Mouse (Mus musculus) kidney, postnatal 0 days (tissue): ENCODE data around the gene Adcy5. TPM values are rescaled to one million over a fixed set of nuclear protein-coding genes. Genes with fewer than 3 reads are reported as not detected.

Experiments
- ATAC-seq: fragments of 200-750 bp; cut with Nextera tagmentation; replicated peaks from 2 replicates; pipeline ENCODE4 v1.8.0; 2017; ENCODE audit warnings: low read depth, moderate number of reproducible peaks, moderate TSS enrichment, moderate library complexity; ENCODE audit not compliant: low FRiP score
- DNase-seq: peaks from one replicate; pipeline ENCODE4 v3.0.0-alpha.2; 2016; ENCODE audit warnings: low spot score
- H3K27ac ChIP-seq: fragments of 300-500 bp; sonication (generic); 2 replicates; pipeline ENCODE4 v1.5.1; 2014; ENCODE audit warnings: mild to moderate bottlenecking
- H3K27me3 ChIP-seq: fragments of 300-500 bp; sonication (generic); 2 replicates; pipeline ENCODE4 v1.6.1; 2014; ENCODE audit warnings: low read length, mixed read lengths; ENCODE audit not compliant: insufficient read depth
- H3K36me3 ChIP-seq: fragments of 300-500 bp; sonication (generic); 2 replicates; pipeline ENCODE4 v1.6.1; 2014; ENCODE audit warnings: low read length, mixed read lengths; ENCODE audit not compliant: insufficient read depth
- H3K4me1 ChIP-seq: fragments of 300-500 bp; sonication (generic); replicated peaks from 2 replicates; pipeline ENCODE4 v1.6.1; 2014; ENCODE audit warnings: antibody characterized with exemption, low read length, mixed read lengths; ENCODE audit not compliant: insufficient read depth
- H3K4me2 ChIP-seq: fragments of 300-500 bp; sonication (generic); 2 replicates; pipeline ENCODE4 v1.6.1; 2014; ENCODE audit warnings: mild to moderate bottlenecking, low read length, moderate library complexity, mixed read lengths
- H3K4me3 ChIP-seq: fragments of 300-500 bp; sonication (generic); replicated peaks from 2 replicates; pipeline ENCODE4 v1.5.1; 2014; ENCODE audit warnings: low read depth, low read length
- H3K9ac ChIP-seq: fragments of 300-500 bp; sonication (generic); 2 replicates; pipeline ENCODE4 v1.6.1; 2014; ENCODE audit warnings: low read depth, low read length
- H3K9me3 ChIP-seq: fragments of 300-500 bp; sonication (generic); replicated peaks from 2 replicates; pipeline ENCODE4 v1.6.1; 2016; ENCODE audit warnings: low read length, inconsistent platforms, mixed read lengths
- CTCF ChIP-seq: IDR thresholded peaks from 2 replicates; pipeline ENCODE4 v1.5.1; 2016; ENCODE audit warnings: antibody characterized with exemption, low read depth, mild to moderate bottlenecking, moderate library complexity
- WGBS: fragments of 180-500 bp; shearing (Covaris S2); extraction: QIAGEN DNeasy Blood & Tissue Kit; methylation state at CpG from one replicate; pipeline ENCODE4 v1.1.7; 2014; 5-methylcytosine and 5-hydroxymethylcytosine counted together
- polyA plus RNA-seq: library from polyadenylated mRNA; unstranded; fragments of >200 nt; fragmentation: Nextera tagmentation; extraction: Ambion mirVana; gene quantifications from 2 replicates; pipeline ENCODE4 v1.2.1, GENCODE M21; 2015

Adcy5 gene
- polyA plus RNA-seq, 1 experiment from 2014 or later, result 0.63 TPM

DNA sequence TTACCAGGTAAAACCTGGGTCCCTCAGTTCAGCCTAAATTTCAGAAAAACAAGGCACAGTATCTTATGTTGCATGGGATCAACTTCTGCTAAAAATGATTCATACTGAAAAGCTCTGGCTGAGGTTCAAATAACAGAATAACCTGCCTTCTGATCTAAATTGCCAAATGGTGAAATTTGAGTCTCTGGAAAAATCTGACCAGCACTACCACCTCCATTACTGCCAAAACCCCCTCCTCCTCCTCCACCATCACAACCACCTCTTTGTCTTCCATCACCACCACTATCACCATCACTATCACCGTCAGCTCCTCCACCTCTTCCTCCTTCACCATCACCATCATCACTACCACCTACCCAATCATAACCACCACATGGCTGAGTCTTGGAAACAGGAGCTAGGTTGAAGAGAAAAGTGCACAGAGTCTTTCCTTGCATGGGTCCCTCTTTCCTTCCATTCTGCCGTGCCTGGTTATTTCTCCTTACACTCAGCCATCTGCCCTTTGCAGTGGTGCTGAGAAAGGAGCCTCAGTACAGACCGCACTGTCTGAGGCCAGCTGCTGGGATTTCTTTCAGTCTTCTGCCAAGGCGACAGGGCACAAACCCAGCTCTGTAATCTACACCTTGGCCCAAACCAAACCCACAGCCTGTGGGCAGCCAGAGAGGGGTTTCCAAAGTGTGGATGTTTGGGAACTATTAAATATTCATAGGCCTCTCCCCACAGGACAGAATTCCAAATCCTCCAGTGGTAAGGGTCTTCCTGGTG is 85.5 kb downstream of the Adcy5 start:
- Histone ChIP-seq H3K4me2 (no peak overlapping the region), H3K9ac (no peak overlapping the region), H3K4me1 (no peaks in the 10 kb centered on the region), H3K36me3 (no peaks in the 10 kb centered on the region), H3K27me3 (no peaks in the 10 kb centered on the region), H3K27ac (no peak overlapping the region), H3K9me3 (no peaks in the 10 kb centered on the region), H3K4me3 (no peak overlapping the region)
- no peak for ATAC-seq
- no peak for DNase-seq
- 80% methylated on average over 4 of the region's 4 CpGs for WGBS
- no peak for TF ChIP-seq CTCF

DNA sequence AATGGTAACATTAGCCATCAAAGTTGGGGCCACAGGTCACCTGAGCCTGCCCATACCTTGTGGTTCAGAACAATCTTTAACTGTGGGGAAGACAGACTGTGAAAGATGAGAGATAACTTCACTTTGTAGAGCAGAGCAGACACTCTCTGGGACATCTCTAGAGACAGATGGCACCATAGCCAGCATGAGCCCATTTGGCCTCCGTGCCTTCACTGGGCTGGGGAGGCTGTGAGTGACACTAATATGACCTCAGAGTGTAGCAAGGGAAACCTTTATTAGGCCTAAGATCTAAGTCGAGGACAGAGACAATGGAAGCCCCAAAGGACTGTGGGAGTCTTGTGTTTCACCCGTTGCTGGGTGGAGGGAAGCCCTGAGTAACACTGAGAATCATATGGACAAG is 92.7 kb downstream of the Adcy5 start:
- Histone ChIP-seq H3K9ac (no peak overlapping the region), H3K36me3 (no peaks in the 10 kb centered on the region), H3K4me1 (no peaks in the 10 kb centered on the region), H3K4me2 (no peak overlapping the region), H3K4me3 (no peak overlapping the region), H3K27ac (no peak overlapping the region), H3K27me3 (no peaks in the 10 kb centered on the region), H3K9me3 (no peaks in the 10 kb centered on the region)
- DNase-seq, result no peak
- WGBS, result 37% methylated on average over 3 of the region's 3 CpGs
- no peak for ATAC-seq
- no peak for TF ChIP-seq CTCF

DNA sequence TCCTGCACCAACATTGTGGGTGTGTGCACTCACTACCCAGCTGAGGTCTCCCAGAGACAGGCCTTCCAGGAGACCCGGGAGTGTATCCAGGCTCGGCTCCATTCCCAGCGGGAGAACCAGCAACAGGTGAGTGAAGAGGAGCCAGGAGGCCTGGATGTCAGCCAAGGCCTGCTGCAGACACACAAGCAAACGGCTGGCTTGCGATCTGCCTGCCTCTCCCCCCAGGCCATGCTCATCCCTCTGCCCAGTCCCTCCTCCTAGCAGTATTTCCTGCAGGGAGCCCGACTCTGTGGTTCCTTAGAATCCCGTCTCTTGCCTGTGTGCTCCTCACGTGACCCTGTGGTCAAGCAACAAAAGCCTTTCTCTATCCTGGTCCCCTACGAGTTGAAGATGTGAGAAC is 94.1 kb downstream of the Adcy5 start:
- ATAC-seq, result no peak
- 51% methylated on average over 9 of the region's 9 CpGs for WGBS
- Histone ChIP-seq H3K9me3 (no peaks in the 10 kb centered on the region), H3K36me3 (no peaks in the 10 kb centered on the region), H3K4me2 (no peak overlapping the region), H3K27ac (no peak overlapping the region), H3K4me1 (no peaks in the 10 kb centered on the region), H3K9ac (no peak overlapping the region), H3K27me3 (no peaks in the 10 kb centered on the region), H3K4me3 (no peak overlapping the region)
- DNase-seq, result no peak
- TF ChIP-seq CTCF, result no peak

DNA sequence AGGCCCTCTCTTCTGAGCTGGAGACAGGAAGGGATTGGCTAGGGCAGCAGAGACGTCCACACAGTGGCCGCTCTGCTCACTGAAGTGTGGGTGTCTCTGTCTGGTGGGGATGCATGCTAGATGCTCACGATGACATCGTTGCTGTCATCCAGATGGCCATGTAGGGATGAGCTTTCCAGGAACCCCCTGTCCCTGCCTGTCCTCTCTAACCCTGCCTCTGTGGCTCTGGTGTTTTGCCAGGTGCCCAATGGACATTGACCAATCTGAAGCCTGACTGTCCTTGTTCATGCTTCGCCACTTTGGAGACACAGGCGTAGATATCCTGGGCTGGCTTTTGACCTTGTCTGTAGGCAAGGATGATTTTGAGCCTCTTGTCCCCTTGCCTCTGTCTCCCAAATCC is 95.1 kb downstream of the Adcy5 start:
- Histone ChIP-seq H3K4me3 (no peak overlapping the region), H3K27ac (no peak overlapping the region), H3K4me2 (no peak overlapping the region), H3K9me3 (no peaks in the 10 kb centered on the region), H3K27me3 (no peaks in the 10 kb centered on the region), H3K4me1 (no peaks in the 10 kb centered on the region), H3K9ac (no peak overlapping the region), H3K36me3 (no peaks in the 10 kb centered on the region)
- no peak for DNase-seq
- WGBS, result 75% methylated on average over 6 of the region's 6 CpGs
- no peak for TF ChIP-seq CTCF
- no peak for ATAC-seq

DNA sequence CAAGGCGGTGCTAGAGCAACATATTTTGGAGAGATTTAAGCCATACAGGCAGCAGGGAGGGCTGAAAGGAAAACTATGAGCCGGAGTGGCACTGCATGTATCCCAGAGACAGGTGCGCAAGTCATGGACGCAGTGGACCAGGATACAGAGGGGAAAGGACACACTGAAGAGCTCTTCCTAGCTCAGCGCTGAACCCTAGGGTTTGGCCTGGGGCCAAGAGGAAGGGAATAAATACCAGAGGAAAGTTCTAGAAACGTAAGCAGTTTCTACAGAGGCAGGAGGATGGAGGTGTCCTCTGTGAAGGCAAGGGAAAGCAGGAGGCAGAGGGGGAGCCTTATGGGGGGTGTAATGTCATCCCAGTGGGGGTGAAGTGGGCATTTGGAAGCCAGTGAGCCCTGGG is 97.0 kb downstream of the Adcy5 start:
- Histone ChIP-seq H3K27ac (no peak overlapping the region), H3K9me3 (no peaks in the 10 kb centered on the region), H3K9ac (no peak overlapping the region), H3K27me3 (no peaks in the 10 kb centered on the region), H3K4me1 (no peaks in the 10 kb centered on the region), H3K36me3 (no peaks in the 10 kb centered on the region), H3K4me2 (no peak overlapping the region), H3K4me3 (no peak overlapping the region)
- no peak for TF ChIP-seq CTCF
- WGBS, result 74% methylated on average over 6 of the region's 6 CpGs
- DNase-seq (no peak), ATAC-seq (no peak)

DNA sequence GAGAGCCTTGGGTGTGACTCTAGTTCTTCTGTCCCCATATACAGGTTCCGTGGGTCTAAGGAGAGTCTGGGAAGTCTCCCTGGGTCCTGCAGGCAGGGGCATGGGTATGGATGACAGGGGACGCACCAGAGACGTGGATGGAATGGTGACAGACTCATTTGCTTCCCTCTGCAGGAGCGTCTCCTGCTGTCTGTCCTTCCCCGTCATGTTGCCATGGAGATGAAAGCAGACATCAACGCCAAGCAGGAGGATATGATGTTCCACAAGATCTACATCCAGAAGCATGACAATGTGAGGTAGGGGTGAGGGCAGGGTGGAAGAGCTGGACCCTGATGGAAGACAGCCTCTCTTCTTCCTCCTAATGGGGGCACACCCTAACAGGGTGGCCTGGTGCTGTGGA is 98.3 kb downstream of the Adcy5 start:
- Histone ChIP-seq H3K9ac (no peak overlapping the region), H3K4me1 (no peaks in the 10 kb centered on the region), H3K36me3 (no peaks in the 10 kb centered on the region), H3K9me3 (no peaks in the 10 kb centered on the region), H3K4me3 (no peak overlapping the region), H3K27me3 (no peaks in the 10 kb centered on the region), H3K4me2 (no peak overlapping the region), H3K27ac (no peak overlapping the region)
- DNase-seq (no peak), ATAC-seq (no peak)
- TF ChIP-seq CTCF, result no peak
- WGBS, result 75% methylated on average over 6 of the region's 6 CpGs

DNA sequence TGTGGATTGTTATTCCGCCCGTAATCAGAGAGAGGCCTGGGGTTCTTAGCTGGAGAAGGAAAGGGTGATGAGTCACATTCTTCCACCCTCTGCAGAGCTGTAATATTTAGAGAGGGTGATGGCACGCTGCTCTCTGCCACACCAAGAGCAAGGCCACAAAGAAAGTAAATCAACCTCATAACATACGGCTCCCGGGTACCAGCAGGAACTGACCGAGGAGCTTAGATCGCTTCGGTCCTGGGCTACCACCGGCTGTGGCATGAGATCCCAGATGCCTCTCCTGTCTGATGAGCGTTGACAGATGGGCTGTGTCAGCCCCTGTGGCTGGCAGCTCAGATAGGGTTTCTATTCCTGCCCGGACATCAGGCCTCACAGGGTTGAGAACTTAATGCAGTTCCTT is 101.3 kb downstream of the Adcy5 start:
- no peaks in the 10 kb centered on the region for H3K9me3 ChIP-seq
- H3K4me2 ChIP-seq, result no peak overlapping the region
- H3K27ac ChIP-seq, result no peak overlapping the region
- H3K36me3 ChIP-seq, result no peaks in the 10 kb centered on the region
- no peaks in the 10 kb centered on the region for H3K4me1 ChIP-seq
- WGBS, result 47% methylated on average over 11 of the region's 11 CpGs
- no peaks in the 10 kb centered on the region for H3K27me3 ChIP-seq
- ATAC-seq (no peak), DNase-seq (peak; percentile 35)
- no peak for TF ChIP-seq CTCF
- H3K9ac ChIP-seq, result no peak overlapping the region
- H3K4me3 ChIP-seq, result no peak overlapping the region
